In the genomic region with DNA sequence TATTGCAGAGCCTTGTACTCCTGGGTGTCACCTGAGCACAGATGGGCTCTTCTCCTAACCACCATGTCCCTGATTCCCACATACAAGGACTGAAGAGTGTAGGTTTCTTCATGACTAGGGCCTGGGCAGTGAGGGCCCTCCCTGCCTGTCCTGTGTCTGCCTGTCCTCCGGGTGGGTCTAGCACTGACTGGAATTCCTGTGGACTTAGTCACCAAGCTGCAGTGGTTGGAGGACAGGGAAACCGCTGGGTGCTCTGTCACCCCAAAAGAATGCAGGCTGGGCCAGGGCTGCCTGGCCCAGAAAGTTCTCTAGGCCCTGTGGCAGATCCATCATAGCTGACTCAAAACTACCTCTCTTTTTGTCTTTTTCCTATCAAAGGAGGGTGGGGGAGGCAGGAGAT, we compare ENCODE assay signal across 8 mouse cellular contexts.
DNase-seq lines count a peak whose midpoint lies in the region; ATAC-seq and TF ChIP-seq lines count a peak whose summit lies in the region.

No protein-coding gene starts in this region.

- 15% methylated on average over 2 of the region's 2 CpGs for whole genome bisulfite sequencing in lung, embryonic 16.5 days

- H3K27ac ChIP-seq in ES-E14 (ENCODE audit: insufficient read depth, low read depth, low read length, poor library complexity, severe bottlenecking): no peak overlapping the region
- 0 out of 2 replicates have a peak overlapping the region, but pooled peaks have one; percentile 15 for H3K27ac ChIP-seq in lung, embryonic 16.5 days (ENCODE audit: low read length)
- H3K27ac ChIP-seq in left cerebral cortex, adult 2 months: no peak overlapping the region

- H3K4me2 ChIP-seq in lung, embryonic 16.5 days (ENCODE audit: low read depth, low read length): no peak overlapping the region

- H3K36me3 ChIP-seq in ES-E14 (ENCODE audit: control insufficient read depth, insufficient read depth, low read length, poor library complexity, severe bottlenecking): no peaks in the 10 kb centered on the region; the same call in 1 of the 2 replicates
- no peaks in the 10 kb centered on the region for H3K36me3 ChIP-seq in lung, embryonic 16.5 days (ENCODE audit: control insufficient read depth, insufficient read depth, low read length)

- H3K4me1 ChIP-seq in ES-E14 (ENCODE audit: control insufficient read depth in 2 of 2, insufficient read depth in 2 of 2, low read length in 2 of 2, poor library complexity in 1 of 2): no peaks in the 10 kb centered on the region
- peaks cover 34% of the 10 kb centered on the region for H3K4me1 ChIP-seq in lung, embryonic 16.5 days (replicated peaks; ENCODE audit: control insufficient read depth, insufficient read depth, low read length)

- H3K4me3 ChIP-seq in ES-E14 (ENCODE audit: insufficient read depth in 1 of 2, low read depth in 1 of 2, low read length in 2 of 2, poor library complexity in 1 of 2, severe bottlenecking in 1 of 2): no peak overlapping the region
- H3K4me3 ChIP-seq in lung, embryonic 16.5 days (ENCODE audit: low read length): no peak overlapping the region
- no peak overlapping the region for H3K4me3 ChIP-seq in left cerebral cortex, adult 2 months

- no peaks in the 10 kb centered on the region for H3K9me3 ChIP-seq in ES-E14 (ENCODE audit: control insufficient read depth, insufficient read depth, low read depth, low read length)
- no peaks in the 10 kb centered on the region for H3K9me3 ChIP-seq in lung, embryonic 16.5 days (ENCODE audit: control insufficient read depth, low read length)

- in situ Hi-C loops in ES-E14 (cut with MboI; ENCODE audit: low sequenced_read_pairs in 2 of 2, unreplicated experiment in 2 of 2): no loop called here

- intact Hi-C loops in heart, postnatal 14 days (cut with DNase I): no loop called here
- intact Hi-C loops in left cerebral cortex, adult 2 months (cut with DNase I): no loop called here

- no peak for TF ChIP-seq CTCF in left cerebral cortex, adult 2 months (IDR thresholded peaks at IDR 0.05)

- peak; percentile 11 for DNase-seq in ES-E14 (ENCODE audit: low read depth, low spot score)
- DNase-seq in adrenal gland, postnatal 4 days (ENCODE audit: low spot score in 2 of 2): peak; percentile 10 to 36
- peak; percentile 42 to 54 for DNase-seq in heart, postnatal 14 days
- no peak for DNase-seq in spleen, postnatal 14 days (ENCODE audit: low spot score in 2 of 2)
- DNase-seq in testis, postnatal 14 days (ENCODE audit: low spot score): no peak
- DNase-seq in left cerebral cortex, adult 2 months (ENCODE audit: extremely low spot score in 1 of 2, low spot score in 2 of 2): no peak
- no peak for DNase-seq in cerebellum, adult 18-20 months

- peak; percentile 71 for ATAC-seq in lung, embryonic 16.5 days (ENCODE audit: low read depth)

- H3K9ac ChIP-seq in ES-E14 (ENCODE audit: insufficient read depth, low read depth, low read length, poor library complexity, severe bottlenecking): no peak overlapping the region
- H3K9ac ChIP-seq in lung, embryonic 16.5 days (ENCODE audit: low read length): no peak overlapping the region

- H3K27me3 ChIP-seq in lung, embryonic 16.5 days (ENCODE audit: control insufficient read depth, insufficient read depth, low read depth, low read length): no peaks in the 10 kb centered on the region

TF ChIP-seq in ES-E14, 5 proteins besides CTCF, POLR2A, EP300 and RAD21:
- TF ChIP-seq ZC3H11A (IDR thresholded peaks at IDR 0.05; ENCODE audit: borderline replicate concordance, low read depth, low read length) (no peak), MAFK (IDR thresholded peaks at IDR 0.05; ENCODE audit: insufficient read depth, low read depth, low read length) (no peak), HCFC1 (IDR thresholded peaks at IDR 0.05; ENCODE audit: borderline replicate concordance, insufficient read depth, low read length) (no peak), ZNF384 (IDR thresholded peaks at IDR 0.05; ENCODE audit: low read depth, low read length) (no peak), CHD2 (IDR thresholded peaks at IDR 0.05; ENCODE audit: low read depth, low read length) (no peak)

Comparison
In these comparisons a context has a peak if more than half of its experiments do, and no peak if none do; other contexts are left out.
1. DNase-seq: peak in ES-E14 (single experiment), adrenal gland, postnatal 4 days (2 of 2) and heart, postnatal 14 days (2 of 2); none in spleen, postnatal 14 days (0 of 2), testis, postnatal 14 days (single experiment), left cerebral cortex, adult 2 months (0 of 2) and cerebellum, adult 18-20 months (0 of 2).